Mouse (Mus musculus): ENCODE measurements around the gene Wasl. TPM values are rescaled to one million over a fixed set of nuclear protein-coding genes. Genes with fewer than 3 reads are reported as not detected.

The Wasl gene
- 39.3 and 73.3 TPM in 2 replicates for polyA plus RNA-seq (2012; rRNA removed)

GRCm38 (mm10) chr6:24664867-24665458 is at the start of gene Wasl:
Gene Wasl (minus strand): TSS chr6:24665009.
- no peaks in the 10 kb centered on the region for H3K27me3 ChIP-seq (replicated peaks; ENCODE audit: control insufficient read depth, insufficient read depth, low read length)
- H3K27ac ChIP-seq (ENCODE audit: insufficient read depth, low read depth, low read length), result peak within 1 kb of the TSS; percentile 84
- TF ChIP-seq CTCF (conservative IDR thresholded peaks at IDR 0.05; ENCODE audit: insufficient read depth, insufficient read length, low read depth, low read length), result no peak
- TF ChIP-seq POLR2A (IDR thresholded peaks at IDR 0.05; ENCODE audit: low read depth, low read length), result peak; percentile 12
- peak within 1 kb of the TSS; percentile 89 for H3K4me3 ChIP-seq (ENCODE audit: insufficient read depth, low read depth, low read length)
- WGBS, result under 1% methylated on average over 61 of the region's 63 CpGs
- H3K4me1 ChIP-seq (ENCODE audit: control insufficient read depth, insufficient read depth, low read length), result peaks cover 5% of the 10 kb centered on the region
- no peaks in the 10 kb centered on the region for H3K36me3 ChIP-seq (ENCODE audit: control insufficient read depth, insufficient read depth, low read length)
- peak; percentile 99 for DNase-seq

GRCm38 (mm10) chr6:24707499-24707898 is 42.7 kb upstream of the Wasl start:
- no peak for TF ChIP-seq POLR2A (IDR thresholded peaks at IDR 0.05; ENCODE audit: low read depth, low read length)
- no peak for TF ChIP-seq CTCF (conservative IDR thresholded peaks at IDR 0.05; ENCODE audit: insufficient read depth, insufficient read length, low read depth, low read length)
- no peaks in the 10 kb centered on the region for H3K4me1 ChIP-seq (ENCODE audit: control insufficient read depth, insufficient read depth, low read length)
- no peak overlapping the region for H3K27ac ChIP-seq (ENCODE audit: insufficient read depth, low read depth, low read length)
- DNase-seq, result no peak
- H3K36me3 ChIP-seq (ENCODE audit: control insufficient read depth, insufficient read depth, low read length), result no peaks in the 10 kb centered on the region
- H3K4me3 ChIP-seq (ENCODE audit: insufficient read depth, low read depth, low read length), result no peak overlapping the region
- 69% methylated on average over 2 of the region's 2 CpGs for WGBS
- no peaks in the 10 kb centered on the region for H3K27me3 ChIP-seq (replicated peaks; ENCODE audit: control insufficient read depth, insufficient read depth, low read length)

- H3K36me3 ChIP-seq (ENCODE audit: control insufficient read depth, insufficient read depth, low read length), result no peaks in the 10 kb centered on the region
- no peak for DNase-seq
- H3K27me3 ChIP-seq (replicated peaks; ENCODE audit: control insufficient read depth, insufficient read depth, low read length), result no peaks in the 10 kb centered on the region
- TF ChIP-seq POLR2A (IDR thresholded peaks at IDR 0.05; ENCODE audit: low read depth, low read length) (no peak), CTCF (conservative IDR thresholded peaks at IDR 0.05; ENCODE audit: insufficient read depth, insufficient read length, low read depth, low read length) (no peak)
- H3K4me3 ChIP-seq (ENCODE audit: insufficient read depth, low read depth, low read length), result no peak overlapping the region
- H3K27ac ChIP-seq (ENCODE audit: insufficient read depth, low read depth, low read length), result no peak overlapping the region
- no peaks in the 10 kb centered on the region for H3K4me1 ChIP-seq (ENCODE audit: control insufficient read depth, insufficient read depth, low read length)
- WGBS, result 81% methylated on average over 5 of the region's 5 CpGs
These were observed 42.3 kb upstream of the Wasl start for GRCm38 (mm10) chr6:24707090-24707489.

- H3K36me3 ChIP-seq (ENCODE audit: control insufficient read depth, insufficient read depth, low read length), result no peaks in the 10 kb centered on the region
- no peak overlapping the region for H3K4me3 ChIP-seq (ENCODE audit: insufficient read depth, low read depth, low read length)
- H3K27me3 ChIP-seq (replicated peaks; ENCODE audit: control insufficient read depth, insufficient read depth, low read length), result no peaks in the 10 kb centered on the region
- TF ChIP-seq CTCF (conservative IDR thresholded peaks at IDR 0.05; ENCODE audit: insufficient read depth, insufficient read length, low read depth, low read length) (no peak), POLR2A (IDR thresholded peaks at IDR 0.05; ENCODE audit: low read depth, low read length) (no peak)
- 92% methylated on average over 5 of the region's 5 CpGs for WGBS
- H3K4me1 ChIP-seq (ENCODE audit: control insufficient read depth, insufficient read depth, low read length), result peaks cover 2% of the 10 kb centered on the region; the same call in 1 of the 2 replicates
- DNase-seq, result no peak
- H3K27ac ChIP-seq (ENCODE audit: insufficient read depth, low read depth, low read length), result no peak overlapping the region
These were observed 32.4 kb upstream of the Wasl start for GRCm38 (mm10) chr6:24697216-24697615.

GRCm38 (mm10) chr6:24696117-24696516 is 31.3 kb upstream of the Wasl start:
- Histone ChIP-seq H3K4me3 (ENCODE audit: insufficient read depth, low read depth, low read length) (no peak overlapping the region), H3K36me3 (ENCODE audit: control insufficient read depth, insufficient read depth, low read length) (no peaks in the 10 kb centered on the region), H3K27ac (ENCODE audit: insufficient read depth, low read depth, low read length) (no peak overlapping the region), H3K4me1 (ENCODE audit: control insufficient read depth, insufficient read depth, low read length) (peaks cover 2% of the 10 kb centered on the region; the same call in 1 of the 2 replicates), H3K27me3 (replicated peaks; ENCODE audit: control insufficient read depth, insufficient read depth, low read length) (no peaks in the 10 kb centered on the region)
- TF ChIP-seq POLR2A (IDR thresholded peaks at IDR 0.05; ENCODE audit: low read depth, low read length), result no peak
- no peak for TF ChIP-seq CTCF (conservative IDR thresholded peaks at IDR 0.05; ENCODE audit: insufficient read depth, insufficient read length, low read depth, low read length)
- 70% methylated on average over 4 of the region's 4 CpGs for WGBS
- DNase-seq, result no peak

GRCm38 (mm10) chr6:24694455-24695410 is 29.9 kb upstream of the Wasl start:
- Histone ChIP-seq H3K4me1 (ENCODE audit: control insufficient read depth, insufficient read depth, low read length) (peaks cover 2% of the 10 kb centered on the region; the same call in 1 of the 2 replicates), H3K4me3 (ENCODE audit: insufficient read depth, low read depth, low read length) (no peak overlapping the region), H3K36me3 (ENCODE audit: control insufficient read depth, insufficient read depth, low read length) (no peaks in the 10 kb centered on the region), H3K27ac (ENCODE audit: insufficient read depth, low read depth, low read length) (peak overlapping the region; percentile 13; the same call in 1 of the 2 replicates), H3K27me3 (replicated peaks; ENCODE audit: control insufficient read depth, insufficient read depth, low read length) (no peaks in the 10 kb centered on the region)
- no peak for TF ChIP-seq CTCF (conservative IDR thresholded peaks at IDR 0.05; ENCODE audit: insufficient read depth, insufficient read length, low read depth, low read length)
- no peak for TF ChIP-seq POLR2A (IDR thresholded peaks at IDR 0.05; ENCODE audit: low read depth, low read length)
- WGBS, result 58% methylated on average over 11 of the region's 11 CpGs
- DNase-seq, result peak; percentile 39

- H3K36me3 ChIP-seq (ENCODE audit: control insufficient read depth, insufficient read depth, low read length), result no peaks in the 10 kb centered on the region
- DNase-seq, result no peak
- WGBS, result 70% methylated on average over 1 of the region's 1 CpGs
- H3K27ac ChIP-seq (ENCODE audit: insufficient read depth, low read depth, low read length), result no peak overlapping the region
- H3K27me3 ChIP-seq (replicated peaks; ENCODE audit: control insufficient read depth, insufficient read depth, low read length), result no peaks in the 10 kb centered on the region
- H3K4me1 ChIP-seq (ENCODE audit: control insufficient read depth, insufficient read depth, low read length), result peaks cover 2% of the 10 kb centered on the region; the same call in 1 of the 2 replicates
- H3K4me3 ChIP-seq (ENCODE audit: insufficient read depth, low read depth, low read length), result no peak overlapping the region
- TF ChIP-seq CTCF (conservative IDR thresholded peaks at IDR 0.05; ENCODE audit: insufficient read depth, insufficient read length, low read depth, low read length) (no peak), POLR2A (IDR thresholded peaks at IDR 0.05; ENCODE audit: low read depth, low read length) (no peak)
These were observed 23.1 kb upstream of the Wasl start for GRCm38 (mm10) chr6:24687871-24688270.
